Mouse (Mus musculus) heart, embryonic 16.5 days (tissue): Measurements from ENCODE around the gene Rab11fip4. TPM values are rescaled to one million over a fixed set of nuclear protein-coding genes. Genes with fewer than 3 reads are reported as not detected.

Experiments used
- ATAC-seq: fragments of 200-750 bp; cut with Nextera tagmentation; replicated peaks from 2 replicates; pipeline ENCODE4 v1.8.0; 2017; ENCODE audit warnings: moderate number of reproducible peaks; ENCODE audit not compliant: insufficient read depth, low FRiP score; ENCODE audit errors: extremely low read depth
- H3K27ac ChIP-seq: fragments of 300-500 bp; sonication (generic); 2 replicates; pipeline ENCODE4 v1.5.1; 2014; ENCODE audit warnings: mild to moderate bottlenecking, low read length, control low read depth, moderate library complexity
- H3K27me3 ChIP-seq: fragments of 300-500 bp; sonication (generic); 2 replicates; pipeline ENCODE4 v1.6.1; 2014; ENCODE audit warnings: low read length, mixed read lengths; ENCODE audit not compliant: control insufficient read depth, insufficient read depth
- H3K36me3 ChIP-seq: fragments of 300-500 bp; sonication (generic); 2 replicates; pipeline ENCODE4 v1.6.1; 2014; ENCODE audit not compliant: control insufficient read depth, insufficient read depth
- H3K4me1 ChIP-seq: fragments of 300-500 bp; sonication (generic); 2 replicates; pipeline ENCODE4 v1.6.1; 2014; ENCODE audit warnings: low read length, mixed read lengths; ENCODE audit not compliant: control insufficient read depth, insufficient read depth
- H3K4me2 ChIP-seq: fragments of 300-500 bp; sonication (generic); 2 replicates; pipeline ENCODE4 v1.6.1; 2014; ENCODE audit warnings: low read depth, mild to moderate bottlenecking, control low read depth, low read length
- H3K4me3 ChIP-seq: fragments of 300-500 bp; sonication (generic); 2 replicates; pipeline ENCODE4 v1.5.1; 2014; ENCODE audit warnings: mild to moderate bottlenecking, control low read depth, low read length
- H3K9ac ChIP-seq: fragments of 300-500 bp; sonication (generic); 2 replicates; pipeline ENCODE4 v1.6.1; 2014; ENCODE audit warnings: low read length, control low read depth
- H3K9me3 ChIP-seq: fragments of 300-500 bp; sonication (generic); replicated peaks from 2 replicates; pipeline ENCODE4 v1.6.1; 2016; ENCODE audit warnings: low read length; ENCODE audit not compliant: control insufficient read depth
- WGBS: fragments of 180-500 bp; shearing (Covaris S2); extraction: QIAGEN DNeasy Blood & Tissue Kit; methylation state at CpG from one replicate; pipeline ENCODE4 v1.1.7; 2014; 5-methylcytosine and 5-hydroxymethylcytosine counted together
- polyA plus RNA-seq: library from polyadenylated mRNA; unstranded; fragments of >200 nt; fragmentation: Nextera tagmentation; extraction: Ambion mirVana; gene quantifications from 2 replicates; pipeline ENCODE4 v1.2.1, GENCODE M21; 2015

Rab11fip4 gene
- polyA plus RNA-seq, 1 experiment from 2014 or later: 2.7 TPM

GRCm38 (mm10) chr11:79703885-79704291, 112.9 kb downstream of the Rab11fip4 start:
- Histone ChIP-seq H3K27me3 (no peaks in the 10 kb centered on the region), H3K4me1 (peaks cover 16% of the 10 kb centered on the region), H3K4me2 (peak overlapping the region; percentile 70), H3K36me3 (no peaks in the 10 kb centered on the region; the same call in 1 of the 2 replicates), H3K9me3 (no peaks in the 10 kb centered on the region), H3K27ac (peak overlapping the region; percentile 96), H3K4me3 (peak overlapping the region; percentile 73), H3K9ac (peak overlapping the region; percentile 91)
- under 1% methylated on average over 27 of the region's 27 CpGs for WGBS
- peak; percentile 34 for ATAC-seq

GRCm38 (mm10) chr11:79704318-79705150, 113.5 kb downstream of the Rab11fip4 start:
- peaks cover 16% of the 10 kb centered on the region for H3K4me1 ChIP-seq
- peak overlapping the region; percentile 73 for H3K4me3 ChIP-seq
- 0 out of 2 replicates have a peak, but pooled peaks cover under 1% of the 10 kb centered on the region for H3K27me3 ChIP-seq
- peak overlapping the region; percentile 70 for H3K4me2 ChIP-seq
- under 1% methylated on average over 56 of the region's 61 CpGs for WGBS
- H3K27ac ChIP-seq: peak overlapping the region; percentile 96
- H3K9me3 ChIP-seq: no peaks in the 10 kb centered on the region
- peak; percentile 97 for ATAC-seq
- H3K36me3 ChIP-seq: no peaks in the 10 kb centered on the region; the same call in 1 of the 2 replicates
- peak overlapping the region; percentile 91 for H3K9ac ChIP-seq

DNA sequence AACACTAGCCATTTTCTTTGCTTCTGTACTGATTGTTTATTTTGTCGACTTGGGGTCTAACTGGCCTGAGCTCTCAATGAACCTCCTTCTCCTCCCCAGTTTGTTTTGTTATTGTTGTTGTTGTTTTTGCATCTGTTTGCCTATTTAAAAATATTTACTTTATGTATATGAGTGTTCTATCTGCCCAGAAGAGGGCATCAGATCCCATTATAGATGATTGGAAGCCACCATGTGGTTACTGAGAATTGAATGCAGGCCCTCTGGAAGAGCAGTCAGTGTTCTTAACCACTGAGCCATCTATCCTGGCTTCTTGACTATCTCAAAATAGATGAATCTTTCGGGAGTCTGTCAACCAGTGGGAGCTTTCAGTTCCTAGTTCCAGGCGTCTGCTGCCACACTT, 116.1 kb downstream of the Rab11fip4 start:
- Histone ChIP-seq H3K4me2 (no peak overlapping the region), H3K36me3 (no peaks in the 10 kb centered on the region), H3K27ac (no peak overlapping the region), H3K4me3 (no peak overlapping the region), H3K9ac (no peak overlapping the region), H3K9me3 (no peaks in the 10 kb centered on the region), H3K4me1 (peaks cover 24% of the 10 kb centered on the region), H3K27me3 (peaks cover 11% of the 10 kb centered on the region)
- 76% methylated on average over 3 of the region's 3 CpGs for WGBS
- no peak for ATAC-seq

DNA sequence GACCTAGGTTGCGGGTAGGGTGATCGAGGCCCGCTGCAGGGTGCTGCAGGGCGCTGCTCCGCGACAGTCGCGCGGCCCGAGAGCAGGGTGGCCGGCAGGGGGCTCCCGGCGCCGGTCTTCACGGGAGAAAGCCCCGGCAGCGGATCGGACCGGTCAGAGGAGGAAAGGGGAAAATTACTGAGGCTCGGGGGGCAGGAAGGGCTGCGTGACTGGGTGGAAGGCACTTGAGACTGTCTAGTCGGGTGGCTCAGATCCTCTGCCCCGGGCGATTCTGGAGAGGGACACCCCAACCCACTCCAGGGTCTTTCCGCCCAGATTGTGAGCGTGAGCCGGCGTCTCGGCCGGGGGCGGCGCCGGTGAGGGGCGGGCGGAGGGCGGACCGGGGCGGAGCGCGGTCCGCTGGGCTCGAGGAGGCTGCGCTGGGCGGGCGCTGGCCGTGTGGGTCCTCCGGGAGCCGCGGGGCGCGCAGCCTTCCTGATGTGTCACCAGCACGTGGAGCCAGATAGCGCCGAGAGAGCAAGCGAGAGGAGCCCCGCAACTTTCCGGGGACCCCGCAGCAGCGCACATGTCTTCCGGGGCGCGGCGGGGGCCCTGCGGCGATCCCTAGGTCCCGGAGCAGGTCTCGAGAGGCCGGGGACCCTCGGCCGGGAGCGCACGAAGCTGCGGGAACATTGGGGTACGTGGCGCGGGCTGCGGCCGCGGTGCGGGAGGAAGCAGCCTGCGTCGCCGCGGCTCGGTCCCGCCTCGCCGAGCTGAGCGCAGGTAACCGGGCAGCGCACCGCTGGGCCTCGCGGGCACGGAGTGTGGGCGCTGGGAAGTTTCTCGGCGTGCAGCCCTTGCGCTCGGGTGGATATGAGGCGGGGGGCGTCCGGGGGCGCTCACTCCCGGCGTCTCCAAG, 120.1 kb downstream of the Rab11fip4 start:
- Histone ChIP-seq H3K4me1 (peaks cover 11% of the 10 kb centered on the region), H3K36me3 (no peaks in the 10 kb centered on the region), H3K4me3 (peak overlapping the region; percentile 78), H3K27me3 (peaks cover 17% of the 10 kb centered on the region), H3K9ac (peak overlapping the region; percentile 82), H3K4me2 (peak overlapping the region; percentile 100), H3K27ac (0 out of 2 replicates have a peak overlapping the region, but pooled peaks have one; percentile 34), H3K9me3 (no peaks in the 10 kb centered on the region)
- under 1% methylated on average over 103 of the region's 106 CpGs for WGBS
- ATAC-seq: peak; percentile 92

GRCm38 (mm10) chr11:79711766-79712369, 120.9 kb downstream of the Rab11fip4 start:
- no peak overlapping the region for H3K27ac ChIP-seq
- H3K9me3 ChIP-seq: no peaks in the 10 kb centered on the region
- H3K36me3 ChIP-seq: no peaks in the 10 kb centered on the region
- peak overlapping the region; percentile 78 for H3K4me3 ChIP-seq
- peak overlapping the region; percentile 82 for H3K9ac ChIP-seq
- H3K4me2 ChIP-seq: peak overlapping the region; percentile 100
- ATAC-seq: no peak
- H3K4me1 ChIP-seq: peaks cover 12% of the 10 kb centered on the region; the same call in 1 of the 2 replicates
- peaks cover 17% of the 10 kb centered on the region for H3K27me3 ChIP-seq
- 2% methylated on average over 46 of the region's 46 CpGs for WGBS

GRCm38 (mm10) chr11:79713184-79713583, 122.2 kb downstream of the Rab11fip4 start:
- H3K4me3 ChIP-seq: no peak overlapping the region
- no peaks in the 10 kb centered on the region for H3K9me3 ChIP-seq
- WGBS: 78% methylated on average over 6 of the region's 6 CpGs
- no peak overlapping the region for H3K9ac ChIP-seq
- peaks cover 17% of the 10 kb centered on the region for H3K27me3 ChIP-seq
- H3K27ac ChIP-seq: no peak overlapping the region
- H3K4me2 ChIP-seq: 0 out of 2 replicates have a peak overlapping the region, but pooled peaks have one; percentile 2
- no peaks in the 10 kb centered on the region for H3K36me3 ChIP-seq
- H3K4me1 ChIP-seq: peaks cover 12% of the 10 kb centered on the region; the same call in 1 of the 2 replicates
- ATAC-seq: no peak

- H3K9me3 ChIP-seq: no peaks in the 10 kb centered on the region
- ATAC-seq: no peak
- H3K27ac ChIP-seq: no peak overlapping the region
- WGBS: 67% methylated on average over 4 of the region's 4 CpGs
- no peak overlapping the region for H3K9ac ChIP-seq
- no peak overlapping the region for H3K4me3 ChIP-seq
- H3K4me2 ChIP-seq: no peak overlapping the region
- H3K4me1 ChIP-seq: peaks cover 13% of the 10 kb centered on the region; the same call in 1 of the 2 replicates
- no peaks in the 10 kb centered on the region for H3K36me3 ChIP-seq
- peaks cover 17% of the 10 kb centered on the region for H3K27me3 ChIP-seq
Observed at GRCm38 (mm10) chr11:79713678-79714077, 122.7 kb downstream of the Rab11fip4 start.

DNA sequence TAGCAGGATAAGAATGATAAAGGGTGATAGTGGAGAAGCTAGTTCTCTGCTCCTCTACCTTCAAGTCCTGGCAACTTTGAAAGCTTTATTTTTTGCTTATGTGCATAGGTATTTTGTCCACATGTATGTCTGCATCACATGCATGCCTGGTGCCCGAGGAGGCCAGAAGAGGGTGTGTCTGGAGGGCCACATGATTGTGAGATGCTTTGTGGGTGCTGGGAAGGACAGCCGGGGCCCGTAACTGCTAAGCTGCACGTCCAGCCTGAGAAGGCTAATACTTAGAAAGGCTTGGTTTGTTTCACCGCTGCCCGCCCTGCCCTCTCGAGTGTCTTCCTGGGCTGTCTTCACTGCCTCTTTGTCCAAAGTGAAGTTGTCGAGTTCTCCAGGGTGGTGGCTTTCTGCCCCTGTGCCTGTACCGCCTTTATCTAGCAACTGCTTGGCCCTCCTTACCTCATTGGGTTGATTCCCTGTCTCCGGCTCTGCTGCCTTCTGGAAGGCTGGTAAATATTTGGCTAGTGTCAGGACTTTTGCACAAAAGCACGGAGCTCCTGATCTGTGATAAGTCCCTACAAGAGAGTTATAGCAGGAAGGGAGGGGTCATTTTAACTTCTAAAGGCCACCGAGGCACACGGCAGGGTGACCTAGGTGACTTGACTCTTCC, 123.2 kb downstream of the Rab11fip4 start:
- Histone ChIP-seq H3K36me3 (no peaks in the 10 kb centered on the region), H3K27me3 (peaks cover 17% of the 10 kb centered on the region), H3K9ac (no peak overlapping the region), H3K27ac (no peak overlapping the region), H3K4me1 (peaks cover 14% of the 10 kb centered on the region; the same call in 1 of the 2 replicates), H3K9me3 (no peaks in the 10 kb centered on the region), H3K4me3 (no peak overlapping the region), H3K4me2 (no peak overlapping the region)
- ATAC-seq: no peak
- 69% methylated on average over 13 of the region's 13 CpGs for WGBS
